Mouse (Mus musculus) heart, embryonic 14.5 days (tissue): ENCODE data around the gene Ap1s3. TPM values are rescaled to one million over a fixed set of nuclear protein-coding genes. Genes with fewer than 3 reads are reported as not detected.
A peak's percentile ranks its signal among the peaks of the same experiment; 100 is the strongest.

Experiments used
- ATAC-seq: fragments of 200-750 bp; cut with Nextera tagmentation; 2 replicates; pipeline ENCODE4 v1.8.0; 2017; ENCODE audit warnings: low read depth, moderate TSS enrichment; ENCODE audit not compliant: insufficient number of reproducible peaks, insufficient read depth, low FRiP score
- H3K27ac ChIP-seq, 2 experiments: fragments of 200-500 bp in 1 of 2; fragments of 300-500 bp in 1 of 2; sonication (generic) in 1 of 2; replicated peaks in 1 of 2; 2 replicates each; pipeline ENCODE4 v1.5.1; 2012 to 2014; ENCODE audit warnings: low read depth in 2 of 2, low read length in 2 of 2, control low read depth in 1 of 2, mild to moderate bottlenecking in 1 of 2, mixed read lengths in 1 of 2; ENCODE audit not compliant: control insufficient read depth in 1 of 2, insufficient read depth in 1 of 2
- H3K27me3 ChIP-seq: fragments of 300-500 bp; sonication (generic); 2 replicates; pipeline ENCODE4 v1.6.1; 2014; ENCODE audit warnings: mild to moderate bottlenecking, low read length, control low read depth; ENCODE audit not compliant: control insufficient read depth, insufficient read depth
- H3K36me3 ChIP-seq: fragments of 300-500 bp; sonication (generic); 2 replicates; pipeline ENCODE4 v1.6.1; 2014; ENCODE audit warnings: mild to moderate bottlenecking, control low read depth, low read length, mixed read lengths; ENCODE audit not compliant: control insufficient read depth, insufficient read depth
- H3K4me1 ChIP-seq, 2 experiments: fragments of 200-500 bp in 1 of 2; fragments of 300-500 bp in 1 of 2; sonication (generic) in 1 of 2; 2 replicates each; pipeline ENCODE4 v1.6.1; 2012 to 2014; ENCODE audit warnings: low read length in 2 of 2, control low read depth in 1 of 2, mixed read lengths in 1 of 2; ENCODE audit not compliant: control insufficient read depth in 2 of 2, insufficient read depth in 2 of 2
- H3K4me2 ChIP-seq: fragments of 300-500 bp; sonication (generic); 2 replicates; pipeline ENCODE4 v1.6.1; 2014; ENCODE audit warnings: mild to moderate bottlenecking, low read length
- H3K4me3 ChIP-seq, 2 experiments: fragments of 200-500 bp in 1 of 2; fragments of 300-500 bp in 1 of 2; sonication (generic) in 1 of 2; 2 replicates each; pipeline ENCODE4 v1.5.1; 2012 to 2014; ENCODE audit warnings: low read length in 2 of 2, mild to moderate bottlenecking in 2 of 2, control low read depth in 1 of 2, low read depth in 1 of 2, moderate library complexity in 1 of 2; ENCODE audit not compliant: control insufficient read depth in 1 of 2, insufficient read depth in 1 of 2
- H3K9ac ChIP-seq: fragments of 300-500 bp; sonication (generic); 2 replicates; pipeline ENCODE4 v1.6.1; 2014; ENCODE audit warnings: mild to moderate bottlenecking, low read length
- H3K9me3 ChIP-seq: fragments of 300-500 bp; sonication (generic); 2 replicates; pipeline ENCODE4 v1.6.1; 2016; ENCODE audit warnings: low read length, control low read depth; ENCODE audit not compliant: control insufficient read depth
- WGBS: fragments of 180-500 bp; shearing (Covaris S2); extraction: QIAGEN DNeasy Blood & Tissue Kit; methylation state at CpG from one replicate; pipeline ENCODE4 v1.1.7; 2014; 5-methylcytosine and 5-hydroxymethylcytosine counted together
- polyA plus RNA-seq: library from polyadenylated mRNA; unstranded; fragments of >200 nt; fragmentation: Nextera tagmentation; extraction: Ambion mirVana; gene quantifications from 2 replicates; pipeline ENCODE4 v1.2.1, GENCODE M21; 2014

Ap1s3 gene
- polyA plus RNA-seq, 1 experiment from 2014 or later, result 0.74 TPM

DNA sequence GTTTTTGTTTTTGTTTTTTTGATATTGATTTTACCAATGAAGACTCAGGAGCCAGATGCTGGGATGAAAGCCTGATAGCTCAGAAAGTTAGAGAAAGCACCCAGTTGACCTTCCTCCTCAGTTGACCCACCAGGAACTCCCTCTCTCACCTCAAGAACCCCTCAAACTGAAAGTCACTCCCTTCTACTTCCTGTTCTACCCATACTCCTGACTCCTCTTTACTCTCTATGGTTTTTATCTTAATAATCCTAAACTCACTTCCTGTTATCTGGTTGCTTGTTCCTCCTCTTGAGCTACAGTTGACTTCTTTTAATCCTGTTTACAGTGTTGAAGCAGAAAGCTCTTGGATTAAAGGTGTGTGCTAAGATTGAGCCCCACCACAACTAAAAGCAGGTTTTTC is 12.3 kb upstream of the Ap1s3 start:
- H3K27ac ChIP-seq, result no peak overlapping the region
- no peak overlapping the region for H3K4me3 ChIP-seq
- H3K4me2 ChIP-seq, result no peak overlapping the region
- H3K4me1 ChIP-seq, result no peaks in the 10 kb centered on the region; a peak in 1 of 4 replicates
- no peak overlapping the region for H3K9ac ChIP-seq
- H3K36me3 ChIP-seq, result no peaks in the 10 kb centered on the region
- no peak for ATAC-seq
- H3K9me3 ChIP-seq, result peaks cover 6% of the 10 kb centered on the region; the same call in 1 of the 2 replicates
- no peaks in the 10 kb centered on the region for H3K27me3 ChIP-seq

- Histone ChIP-seq H3K9me3 (peaks cover 4% of the 10 kb centered on the region; the same call in 1 of the 2 replicates), H3K4me3 (no peak overlapping the region), H3K36me3 (no peaks in the 10 kb centered on the region), H3K4me1 (no peaks in the 10 kb centered on the region; a peak in 1 of 4 replicates), H3K27ac (no peak overlapping the region), H3K9ac (no peak overlapping the region), H3K4me2 (no peak overlapping the region), H3K27me3 (no peaks in the 10 kb centered on the region)
- ATAC-seq, result no peak
- WGBS, result 14% methylated on average over 5 of the region's 5 CpGs
These were observed 11.2 kb upstream of the Ap1s3 start for GRCm38 (mm10) chr1:79682936-79683335.

GRCm38 (mm10) chr1:79680777-79681176 is 9.0 kb upstream of the Ap1s3 start:
- 87% methylated on average over 3 of the region's 3 CpGs for WGBS
- H3K4me2 ChIP-seq, result no peak overlapping the region
- no peaks in the 10 kb centered on the region for H3K27me3 ChIP-seq
- H3K4me3 ChIP-seq, result no peak overlapping the region
- no peaks in the 10 kb centered on the region for H3K36me3 ChIP-seq
- no peaks in the 10 kb centered on the region for H3K4me1 ChIP-seq
- no peak for ATAC-seq
- H3K9ac ChIP-seq, result no peak overlapping the region
- H3K9me3 ChIP-seq, result no peaks in the 10 kb centered on the region
- no peak overlapping the region for H3K27ac ChIP-seq

- no peak overlapping the region for H3K4me2 ChIP-seq
- no peaks in the 10 kb centered on the region for H3K9me3 ChIP-seq
- H3K36me3 ChIP-seq, result no peaks in the 10 kb centered on the region
- no peak for ATAC-seq
- no peaks in the 10 kb centered on the region for H3K4me1 ChIP-seq
- H3K4me3 ChIP-seq, result no peak overlapping the region
- peaks cover 8% of the 10 kb centered on the region for H3K27me3 ChIP-seq
- 75% methylated on average over 8 of the region's 8 CpGs for WGBS
- H3K27ac ChIP-seq, result no peak overlapping the region
- H3K9ac ChIP-seq, result no peak overlapping the region
These were observed 6.4 kb upstream of the Ap1s3 start for GRCm38 (mm10) chr1:79678117-79678684.

DNA sequence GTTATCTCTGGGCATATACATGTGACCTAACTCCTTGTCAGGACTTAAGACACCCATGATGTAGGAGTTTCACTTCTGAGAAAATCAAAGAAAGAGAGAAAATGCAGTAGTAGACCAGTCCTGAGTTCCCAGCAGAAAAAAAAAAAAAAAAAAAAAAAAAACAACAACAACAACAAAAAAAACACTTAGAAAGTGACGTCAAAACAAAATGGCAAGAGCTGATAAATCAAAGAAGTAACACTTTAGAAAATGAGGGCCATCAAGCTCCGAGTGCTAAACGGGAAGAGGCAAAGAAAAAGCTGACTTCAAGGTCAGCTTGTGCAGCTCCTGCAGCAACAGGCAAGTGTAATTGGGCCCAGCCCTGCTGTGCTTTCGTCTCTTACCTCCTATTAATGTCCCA is 3.9 kb upstream of the Ap1s3 start:
- Histone ChIP-seq H3K4me2 (no peak overlapping the region), H3K4me3 (no peak overlapping the region), H3K36me3 (no peaks in the 10 kb centered on the region), H3K27me3 (peaks cover 23% of the 10 kb centered on the region), H3K9ac (no peak overlapping the region), H3K9me3 (no peaks in the 10 kb centered on the region), H3K4me1 (peaks cover 2 to 10% of the 10 kb centered on the region in 2 experiments; a peak in 3 of 4 replicates), H3K27ac (no peak overlapping the region)
- no peak for ATAC-seq
- WGBS, result 60% methylated on average over 4 of the region's 4 CpGs

- Histone ChIP-seq H3K9me3 (no peaks in the 10 kb centered on the region), H3K9ac (peak overlapping the region; percentile 74), H3K36me3 (no peaks in the 10 kb centered on the region), H3K4me2 (peak overlapping the region; percentile 96), H3K27ac (no peak overlapping the region), H3K4me1 (peaks cover 3 to 10% of the 10 kb centered on the region in 2 experiments), H3K4me3 (peak overlapping the region; percentile 51 to 66), H3K27me3 (peaks cover 25% of the 10 kb centered on the region)
- ATAC-seq, result no peak
- WGBS, result 3% methylated on average over 11 of the region's 11 CpGs
These were observed 603 bp downstream of the Ap1s3 start for GRCm38 (mm10) chr1:79671196-79671542.

- Histone ChIP-seq H3K4me1 (peaks cover 3 to 10% of the 10 kb centered on the region in 2 experiments), H3K27ac (no peak overlapping the region), H3K4me3 (no peak overlapping the region), H3K27me3 (peaks cover 25% of the 10 kb centered on the region), H3K36me3 (no peaks in the 10 kb centered on the region), H3K4me2 (no peak overlapping the region), H3K9me3 (no peaks in the 10 kb centered on the region), H3K9ac (no peak overlapping the region)
- ATAC-seq, result no peak
- WGBS, result 69% methylated on average over 9 of the region's 9 CpGs
These were observed 2.3 kb downstream of the Ap1s3 start for GRCm38 (mm10) chr1:79669419-79669974.

DNA sequence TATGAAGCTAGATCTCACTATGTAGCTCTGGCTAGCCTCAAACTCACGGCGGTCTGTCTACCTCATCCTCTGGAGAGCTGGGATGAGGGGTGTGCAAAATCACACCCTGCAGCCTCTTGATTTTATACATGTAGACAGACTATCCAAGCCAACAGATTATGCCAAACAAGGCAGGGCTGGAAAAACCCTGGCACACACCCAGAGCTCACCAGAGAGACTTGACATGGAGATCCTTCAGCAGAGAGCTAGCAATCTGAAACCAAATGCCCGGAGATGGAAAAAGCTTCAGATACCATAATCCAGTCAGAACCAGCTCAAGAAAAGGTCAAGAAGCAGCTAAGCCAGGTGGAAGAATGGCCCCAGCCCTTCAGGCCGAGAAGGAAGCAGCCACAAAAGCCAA is 6.9 kb downstream of the Ap1s3 start:
- Histone ChIP-seq H3K36me3 (no peaks in the 10 kb centered on the region), H3K4me2 (no peak overlapping the region), H3K27ac (no peak overlapping the region), H3K9ac (no peak overlapping the region), H3K4me1 (no peaks in the 10 kb centered on the region; a peak in 1 of 4 replicates), H3K4me3 (no peak overlapping the region), H3K9me3 (no peaks in the 10 kb centered on the region), H3K27me3 (no peaks in the 10 kb centered on the region)
- no peak for ATAC-seq
- WGBS, result 76% methylated on average over 4 of the region's 4 CpGs
